Mouse (Mus musculus): ENCODE measurements around the gene S1pr4.

S1pr4 gene

GRCm38 (mm10) chr10:81464405-81465264, 35.3 kb downstream of the S1pr4 start:
- DNase-seq (ENCODE audit: low spot score), result peak; percentile 57

- peak; percentile 5 for DNase-seq (ENCODE audit: low spot score)
Observed at GRCm38 (mm10) chr10:81463531-81463930, 36.4 kb downstream of the S1pr4 start.

GRCm38 (mm10) chr10:81462917-81463316, 37.0 kb downstream of the S1pr4 start:
- DNase-seq (ENCODE audit: low spot score), result peak; percentile 3

- DNase-seq (ENCODE audit: low spot score), result peak; percentile 31
Observed at GRCm38 (mm10) chr10:81462415-81462804, 37.5 kb downstream of the S1pr4 start.

- DNase-seq (ENCODE audit: low spot score), result peak; percentile 3
Observed at GRCm38 (mm10) chr10:81461673-81462414, 38.1 kb downstream of the S1pr4 start.

- DNase-seq (ENCODE audit: low spot score), result no peak
Observed at GRCm38 (mm10) chr10:81460951-81461350, 39.0 kb downstream of the S1pr4 start.

GRCm38 (mm10) chr10:81460471-81460870, 39.5 kb downstream of the S1pr4 start:
- DNase-seq (ENCODE audit: low spot score), result no peak

GRCm38 (mm10) chr10:81459399-81459798, 40.5 kb downstream of the S1pr4 start:
- no peak for DNase-seq (ENCODE audit: low spot score)

GRCm38 (mm10) chr10:81458267-81458666, 41.7 kb downstream of the S1pr4 start:
- peak; percentile 3 for DNase-seq (ENCODE audit: low spot score)

- DNase-seq (ENCODE audit: low spot score), result peak; percentile 5
Observed at GRCm38 (mm10) chr10:81457624-81458023, 42.3 kb downstream of the S1pr4 start.

- peak; percentile 3 for DNase-seq (ENCODE audit: low spot score)
Observed at GRCm38 (mm10) chr10:81456983-81457563, 42.9 kb downstream of the S1pr4 start.

GRCm38 (mm10) chr10:81455181-81455895, 44.6 kb downstream of the S1pr4 start, which contains the start of gene Nfic:
Gene Nfic (minus strand): TSS chr10:81455635.
- DNase-seq (ENCODE audit: low spot score), result peak; percentile 3

- no peak for DNase-seq (ENCODE audit: low spot score)
Observed at GRCm38 (mm10) chr10:81454106-81454505, 45.8 kb downstream of the S1pr4 start.

GRCm38 (mm10) chr10:81452947-81453288, 47.0 kb downstream of the S1pr4 start:
- DNase-seq (ENCODE audit: low spot score), result no peak

- DNase-seq (ENCODE audit: low spot score), result no peak
Observed at GRCm38 (mm10) chr10:81452237-81452946, 47.5 kb downstream of the S1pr4 start.

GRCm38 (mm10) chr10:81451365-81451745, 48.6 kb downstream of the S1pr4 start:
- DNase-seq (ENCODE audit: low spot score), result no peak

- no peak for DNase-seq (ENCODE audit: low spot score)
Observed at GRCm38 (mm10) chr10:81450641-81451364, 49.1 kb downstream of the S1pr4 start.

GRCm38 (mm10) chr10:81450140-81450539, 49.8 kb downstream of the S1pr4 start:
- peak; percentile 77 for DNase-seq (ENCODE audit: low spot score)

Measured in testis, postnatal 14 days (tissue).